Mouse (Mus musculus): Measurements from ENCODE around the gene Zfp692.

DNA sequence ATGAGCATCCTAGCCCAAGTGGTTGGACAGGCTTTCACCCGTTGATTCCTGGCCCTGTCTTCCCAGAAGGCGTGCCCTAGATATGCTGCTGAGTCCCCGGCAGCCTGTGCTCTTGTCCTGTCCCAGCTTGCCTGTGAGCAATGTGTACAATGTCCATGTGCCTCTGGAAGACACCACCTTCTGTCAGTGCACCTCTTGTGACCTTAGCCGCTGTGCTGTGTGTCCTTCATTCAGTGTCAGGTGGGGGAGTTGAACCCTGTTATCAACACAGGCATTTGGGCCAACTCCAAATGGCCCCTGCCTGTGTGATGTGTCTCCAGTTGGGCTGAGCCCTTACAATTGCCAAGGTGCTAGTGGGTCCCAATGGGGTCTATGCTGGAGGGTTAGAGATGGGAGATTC, 39.9 kb downstream of the Zfp692 start:
- TF ChIP-seq CTCF (IDR thresholded peaks at IDR 0.05; ENCODE audit: low read depth, low read length) (no peak), GATA1 (IDR thresholded peaks at IDR 0.05; ENCODE audit: borderline replicate concordance, low read length) (no peak)

Measured in G1E (cell line).